In the genomic region with DNA sequence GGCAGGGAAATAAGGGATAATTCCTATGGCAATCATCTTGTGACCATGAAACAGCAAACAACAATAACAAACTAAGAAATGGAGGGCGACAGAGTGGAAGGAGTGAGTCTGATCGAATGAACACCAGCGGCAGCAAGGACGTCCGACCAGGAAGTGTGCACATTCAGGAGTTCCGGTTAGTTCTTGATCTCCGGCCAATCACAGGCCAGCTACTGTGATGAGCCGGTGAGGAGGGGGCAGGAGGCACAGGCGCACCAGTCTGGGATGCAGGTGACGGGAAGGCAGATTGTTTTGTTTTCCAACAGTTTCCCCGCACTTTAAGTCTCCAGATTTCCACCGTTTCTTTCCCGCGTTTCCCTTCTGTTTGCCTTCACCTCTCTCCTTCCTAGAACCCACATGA, we compare ENCODE assay signal across 32 mouse cellular contexts. TPM values are rescaled to one million over a fixed set of nuclear protein-coding genes. Genes with fewer than 3 reads are reported as not detected.
DNase-seq lines count a peak whose midpoint lies in the region; ATAC-seq and TF ChIP-seq lines count a peak whose summit lies in the region.
"Had no signal": no experiment of that assay in that cellular context is flagged by ENCODE, and none has a peak within 500 bp of the region (broad histone marks: within the 10 kb centered on the region; RNA-seq: fewer than 3 reads in every experiment).

No protein-coding gene starts in this region.

- no peak overlapping the region for H3K9ac ChIP-seq in embryonic facial prominence, embryonic 11.5 days (replicated peaks; ENCODE audit: low read length)
- no peak overlapping the region for H3K9ac ChIP-seq in lung, embryonic 15.5 days
- H3K9ac ChIP-seq: hindbrain, embryonic 14.5 days; liver, embryonic 12.5 days; liver, postnatal 0 days; neural tube, embryonic 12.5 days had no signal

- H3K27me3 ChIP-seq in embryonic facial prominence, embryonic 11.5 days (ENCODE audit: control insufficient read depth, insufficient read depth, low read length) = no peaks in the 10 kb centered on the region
- no peaks in the 10 kb centered on the region; the same call in 1 of the 2 replicates for H3K27me3 ChIP-seq in embryonic facial prominence, embryonic 10.5 days (replicated peaks; ENCODE audit: low read depth, poor library complexity, severe bottlenecking)
- no peaks in the 10 kb centered on the region for H3K27me3 ChIP-seq in lung, embryonic 15.5 days
- H3K27me3 ChIP-seq in testis, adult 2 months (ENCODE audit: control insufficient read depth, insufficient read depth, low read length) = no peaks in the 10 kb centered on the region
- H3K27me3 ChIP-seq: neural tube, embryonic 12.5 days had no signal

- TF ChIP-seq CTCF in testis, adult 2 months (IDR thresholded peaks at IDR 0.05; ENCODE audit: control insufficient read depth, insufficient read depth, insufficient replicate concordance, low read depth, low read length) = no peak

- no peak overlapping the region for H3K27ac ChIP-seq in embryonic facial prominence, embryonic 11.5 days (replicated peaks; ENCODE audit: low read depth, low read length)
- H3K27ac ChIP-seq in embryonic facial prominence, embryonic 10.5 days (replicated peaks) = no peak overlapping the region
- no peak overlapping the region for H3K27ac ChIP-seq in lung, embryonic 15.5 days
- peak overlapping the region; percentile 40 for H3K27ac ChIP-seq in testis, adult 2 months (ENCODE audit: control insufficient read depth, insufficient read depth, low read depth, low read length)
- H3K27ac ChIP-seq: gastrocnemius, adult 2 months; hindbrain, embryonic 14.5 days; liver, embryonic 12.5 days; macrophage; neural tube, embryonic 12.5 days had no signal

- WGBS in embryonic facial prominence, embryonic 11.5 days = 67% methylated on average over 14 of the region's 14 CpGs
- WGBS in embryonic facial prominence, embryonic 10.5 days = 70% methylated on average over 14 of the region's 14 CpGs
- WGBS in lung, embryonic 15.5 days = 68% methylated on average over 14 of the region's 14 CpGs

- no peaks in the 10 kb centered on the region for H3K36me3 ChIP-seq in embryonic facial prominence, embryonic 11.5 days (replicated peaks; ENCODE audit: control insufficient read depth, insufficient read depth, low read depth, low read length)
- H3K36me3 ChIP-seq in embryonic facial prominence, embryonic 10.5 days (replicated peaks) = 0 out of 2 replicates have a peak, but pooled peaks cover 2% of the 10 kb centered on the region
- peaks cover 18% of the 10 kb centered on the region for H3K36me3 ChIP-seq in lung, embryonic 15.5 days
- no peaks in the 10 kb centered on the region for H3K36me3 ChIP-seq in testis, adult 2 months (ENCODE audit: control insufficient read depth, insufficient read depth, low read length)
- H3K36me3 ChIP-seq: liver, embryonic 12.5 days; neural tube, embryonic 12.5 days had no signal

- H3K4me1 ChIP-seq in embryonic facial prominence, embryonic 11.5 days (ENCODE audit: control insufficient read depth, insufficient read depth, low read length) = no peaks in the 10 kb centered on the region
- no peaks in the 10 kb centered on the region for H3K4me1 ChIP-seq in embryonic facial prominence, embryonic 10.5 days
- H3K4me1 ChIP-seq in lung, embryonic 15.5 days = 0 out of 2 replicates have a peak, but pooled peaks cover 3% of the 10 kb centered on the region
- peaks cover 32% of the 10 kb centered on the region for H3K4me1 ChIP-seq in testis, adult 2 months (ENCODE audit: control insufficient read depth, insufficient read depth, low read length)
- H3K4me1 ChIP-seq: liver, embryonic 12.5 days; neural tube, embryonic 12.5 days had no signal

- peak; percentile 24 for DNase-seq in embryonic facial prominence, embryonic 11.5 days (ENCODE audit: low spot score)
- DNase-seq in embryonic facial prominence, embryonic 10.5 days (ENCODE audit: low spot score) = no peak
- DNase-seq in lung, postnatal 10 days = no peak
- DNase-seq in testis, postnatal 10 days (ENCODE audit: low spot score) = no peak
- no peak for DNase-seq in gastrocnemius, postnatal 10 days
- no peak for DNase-seq in layer of hippocampus, postnatal 14 days (ENCODE audit: low spot score in 2 of 2)
- DNase-seq: adrenal gland, adult 8-10 months; cerebellum, adult 2 months; cerebellum, postnatal 14 days; gastrocnemius, adult 2 months; kidney, postnatal 25 days; layer of hippocampus, postnatal 36 days; left cerebral cortex, postnatal 4 days; liver, postnatal 0 days; thymus, postnatal 4 days had no signal

- no peak overlapping the region for H3K4me2 ChIP-seq in embryonic facial prominence, embryonic 11.5 days (ENCODE audit: low read depth, low read length)
- H3K4me2 ChIP-seq in lung, embryonic 15.5 days = peak overlapping the region; percentile 7; the same call in 1 of the 2 replicates
- H3K4me2 ChIP-seq: hindbrain, embryonic 14.5 days; liver, embryonic 12.5 days; neural tube, embryonic 12.5 days had no signal

- no peak overlapping the region for H3K4me3 ChIP-seq in embryonic facial prominence, embryonic 11.5 days (ENCODE audit: low read depth, low read length)
- H3K4me3 ChIP-seq in embryonic facial prominence, embryonic 10.5 days = no peak overlapping the region
- no peak overlapping the region for H3K4me3 ChIP-seq in lung, embryonic 15.5 days
- H3K4me3 ChIP-seq in testis, adult 2 months (ENCODE audit: control insufficient read depth, low read depth, low read length) = peak overlapping the region; percentile 84
- H3K4me3 ChIP-seq: erythroblast, embryonic 14.5 days; gastrocnemius, adult 2 months; liver, embryonic 12.5 days; myocyte; neural tube, embryonic 12.5 days had no signal

- no peaks in the 10 kb centered on the region for H3K9me3 ChIP-seq in embryonic facial prominence, embryonic 11.5 days (replicated peaks; ENCODE audit: control insufficient read depth, low read length)
- no peaks in the 10 kb centered on the region for H3K9me3 ChIP-seq in embryonic facial prominence, embryonic 10.5 days
- H3K9me3 ChIP-seq in lung, embryonic 15.5 days = no peaks in the 10 kb centered on the region
- H3K9me3 ChIP-seq: liver, embryonic 12.5 days; neural tube, embryonic 12.5 days had no signal

- TF ChIP-seq POLR2A in testis, adult 2 months (IDR thresholded peaks at IDR 0.05; ENCODE audit: control insufficient read depth, low read depth, low read length) = peak; percentile 68; the same call in 1 of the 2 replicates

- no peak for ATAC-seq in embryonic facial prominence, embryonic 11.5 days (replicated peaks; ENCODE audit: insufficient number of reproducible peaks, low FRiP score, low TSS enrichment, low read depth)
- no peak for ATAC-seq in lung, embryonic 15.5 days (ENCODE audit: borderline replicate concordance, extremely low read depth, low FRiP score, low TSS enrichment)
- ATAC-seq: forebrain, embryonic 16.5 days; intestine, postnatal 0 days; liver, embryonic 12.5 days; liver, postnatal 0 days; lung, postnatal 0 days; midbrain, embryonic 16.5 days; Patski had no signal

RNA-seq across cellular contexts. Expression of gene Hunk, which starts 50.3 kb away (rescaled TPM):
- 14.5 and 15.8 TPM in 2 replicates for polyA plus RNA-seq in embryonic facial prominence, embryonic 11.5 days (2014; fragmentation: Nextera tagmentation; extraction: Ambion mirVana)
- 16.5 and 17.2 TPM in 2 replicates for polyA plus RNA-seq in embryonic facial prominence, embryonic 10.5 days (2016; fragmentation: Nextera tagmentation; extraction: Ambion mirVana)
- polyA plus RNA-seq in lung, embryonic 15.5 days (2015; fragmentation: Nextera tagmentation; extraction: Ambion mirVana) = 14.8 and 16.6 TPM in 2 replicates
- 5.0 and 5.7 TPM in 2 replicates for polyA plus RNA-seq in testis, adult 2 months (2012; rRNA removed)
- 1 to 10 TPM; 6.0 to 6.1 TPM for total RNA-seq in gastrocnemius, postnatal 10 days (2021)
- 10 to 100 TPM; 26.6 to 27.2 TPM for total RNA-seq in layer of hippocampus, postnatal 14 days (2021)
- total RNA-seq: CH12.LX; hematopoietic stem cell, adult 5-6 weeks; megakaryocyte-erythroid progenitor cell, adult 5-6 weeks; MEL had no signal
- polyA plus RNA-seq: erythroblast, embryonic 14.5 days; macrophage had no signal

RNA-seq across cellular contexts. Expression of gene Scaf4, which starts 51.2 kb away (rescaled TPM):
- 24.0 and 24.5 TPM in 2 replicates for polyA plus RNA-seq in embryonic facial prominence, embryonic 11.5 days (2014; fragmentation: Nextera tagmentation; extraction: Ambion mirVana)
- 34.6 and 36.1 TPM in 2 replicates for polyA plus RNA-seq in embryonic facial prominence, embryonic 10.5 days (2016; fragmentation: Nextera tagmentation; extraction: Ambion mirVana)
- polyA plus RNA-seq in lung, embryonic 15.5 days (2015; fragmentation: Nextera tagmentation; extraction: Ambion mirVana) = 23.8 and 25.7 TPM in 2 replicates
- 67.0 and 71.2 TPM in 2 replicates for polyA plus RNA-seq in testis, adult 2 months (2012; rRNA removed)
- 10 to 100 TPM; 20.0 to 24.8 TPM for total RNA-seq in gastrocnemius, postnatal 10 days (2021)
- 10 to 100 TPM; 46.3 to 51.9 TPM for total RNA-seq in layer of hippocampus, postnatal 14 days (2021)
